Mouse (Mus musculus) embryo, embryonic 10 days (tissue): Measurements from ENCODE around the gene Pglyrp1.

ENCODE experiments used
- DNase-seq: peaks from one replicate; pipeline ENCODE4 v3.0.0-alpha.2; 2015; ENCODE audit warnings: low spot score

Pglyrp1 gene

GRCm38 (mm10) chr7:18927759-18928158, 56.6 kb downstream of the Pglyrp1 start:
- no peak for DNase-seq
